Mouse (Mus musculus): ENCODE results near the gene Parpbp. TPM values are rescaled to one million over a fixed set of nuclear protein-coding genes. Genes with fewer than 3 reads are reported as not detected.
A peak's percentile ranks its signal among the peaks of the same experiment; 100 is the strongest.

Parpbp gene
- 0.06 and 0.16 TPM in 2 replicates for polyA plus RNA-seq (2012; rRNA removed)

DNA sequence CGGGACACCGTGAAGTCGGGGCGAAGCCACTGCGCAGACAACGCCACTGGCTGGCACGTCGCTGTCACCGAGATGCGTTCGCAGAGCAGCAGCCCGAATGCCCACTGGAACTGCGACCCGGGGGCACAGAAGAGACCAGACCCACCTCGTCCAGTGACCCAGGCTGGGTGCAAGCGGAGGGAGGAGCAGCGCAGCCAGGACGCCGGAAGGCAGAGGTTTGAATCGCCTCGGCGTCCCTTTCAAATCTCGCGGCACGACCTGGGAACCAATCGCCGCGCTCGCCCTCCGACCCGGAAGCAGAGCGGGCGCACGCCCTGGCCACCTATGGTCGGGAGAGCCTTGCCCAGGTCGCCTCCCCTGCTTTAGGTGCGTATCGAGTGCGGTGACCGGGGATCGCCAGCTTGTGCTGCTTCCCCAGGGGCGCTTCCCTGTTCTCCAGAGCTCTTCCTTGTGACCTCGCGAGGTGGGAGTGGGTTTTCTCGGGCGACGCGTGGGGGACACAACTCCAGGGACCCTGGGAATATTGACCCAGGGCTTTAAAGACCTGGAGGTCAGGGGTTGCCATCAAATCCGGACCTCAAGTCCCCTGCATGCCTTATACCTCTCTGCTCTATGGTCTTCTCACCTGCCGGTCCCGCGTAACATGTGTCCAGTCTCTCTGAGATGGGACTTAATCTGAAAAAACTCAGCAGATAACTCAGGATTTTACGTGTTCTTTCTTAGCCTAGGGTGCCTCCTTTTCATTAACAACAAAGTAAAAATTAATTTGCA is at the start of gene Parpbp, which contains the start of gene Nup37:
Gene Parpbp (minus strand): TSS at position 235 of the 771 bp plus-strand sequence.
Gene Nup37 (plus strand): TSS at position 286 of the 771 bp plus-strand sequence.
- peak within 1 kb of the TSS; percentile 57 for H3K4me3 ChIP-seq (ENCODE audit: insufficient read depth, low read depth, low read length)
- TF ChIP-seq CTCF (conservative IDR thresholded peaks at IDR 0.05; ENCODE audit: insufficient read depth, insufficient read length, low read depth, low read length) (no peak), POLR2A (IDR thresholded peaks at IDR 0.05; ENCODE audit: low read depth, low read length) (no peak)
- H3K4me1 ChIP-seq (ENCODE audit: control insufficient read depth, insufficient read depth, low read length), result no peaks in the 10 kb centered on the region
- no peaks in the 10 kb centered on the region for H3K36me3 ChIP-seq (ENCODE audit: control insufficient read depth, insufficient read depth, low read length)
- under 1% methylated on average over 53 of the region's 53 CpGs for WGBS
- H3K27me3 ChIP-seq (replicated peaks; ENCODE audit: control insufficient read depth, insufficient read depth, low read length), result no peaks in the 10 kb centered on the region
- DNase-seq, result peak; percentile 92
- H3K27ac ChIP-seq (ENCODE audit: insufficient read depth, low read depth, low read length), result no peak within 1 kb of the TSS; the same call in 1 of the 2 replicates

- no peak for TF ChIP-seq CTCF (conservative IDR thresholded peaks at IDR 0.05; ENCODE audit: insufficient read depth, insufficient read length, low read depth, low read length)
- no peak for TF ChIP-seq POLR2A (IDR thresholded peaks at IDR 0.05; ENCODE audit: low read depth, low read length)
- no peak overlapping the region for H3K27ac ChIP-seq (ENCODE audit: insufficient read depth, low read depth, low read length)
- no peak overlapping the region for H3K4me3 ChIP-seq (ENCODE audit: insufficient read depth, low read depth, low read length)
- H3K4me1 ChIP-seq (ENCODE audit: control insufficient read depth, insufficient read depth, low read length), result no peaks in the 10 kb centered on the region
- 81% methylated on average over 7 of the region's 7 CpGs for WGBS
- no peaks in the 10 kb centered on the region for H3K27me3 ChIP-seq (replicated peaks; ENCODE audit: control insufficient read depth, insufficient read depth, low read length)
- no peaks in the 10 kb centered on the region; the same call in 1 of the 2 replicates for H3K36me3 ChIP-seq (ENCODE audit: control insufficient read depth, insufficient read depth, low read length)
- DNase-seq, result no peak
These were observed 20.8 kb upstream of the Parpbp start for GRCm38 (mm10) chr10:88167438-88168077.

GRCm38 (mm10) chr10:88166158-88166557 is 19.4 kb upstream of the Parpbp start:
- whole genome bisulfite sequencing, result 97% methylated on average over 3 of the region's 3 CpGs
- DNase-seq, result no peak
- no peaks in the 10 kb centered on the region for H3K4me1 ChIP-seq (ENCODE audit: control insufficient read depth, insufficient read depth, low read length)

DNA sequence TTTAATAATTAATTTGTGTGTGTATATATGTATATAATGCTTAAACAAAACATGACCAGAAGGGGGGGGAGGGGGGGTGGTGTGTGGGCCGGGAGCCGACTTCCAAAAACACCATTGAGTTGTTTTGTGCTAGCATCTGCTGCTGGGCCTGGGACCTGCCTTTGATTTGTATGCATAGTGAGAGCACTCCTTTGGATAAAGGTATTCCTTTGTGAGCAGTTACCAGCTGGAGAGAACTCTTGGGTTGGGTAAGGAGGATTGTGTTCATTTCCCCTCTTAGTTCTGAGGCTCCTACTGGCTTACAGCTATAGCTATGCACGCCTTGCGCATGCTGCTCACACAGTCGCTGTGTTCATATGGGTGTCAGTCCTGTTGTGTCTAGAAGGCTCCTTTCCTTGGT is 15.9 kb upstream of the Parpbp start:
- WGBS, result 96% methylated on average over 5 of the region's 5 CpGs
- TF ChIP-seq CTCF (conservative IDR thresholded peaks at IDR 0.05; ENCODE audit: insufficient read depth, insufficient read length, low read depth, low read length) (no peak), POLR2A (IDR thresholded peaks at IDR 0.05; ENCODE audit: low read depth, low read length) (no peak)
- H3K27ac ChIP-seq (ENCODE audit: insufficient read depth, low read depth, low read length), result no peak overlapping the region
- no peaks in the 10 kb centered on the region; the same call in 1 of the 2 replicates for H3K36me3 ChIP-seq (ENCODE audit: control insufficient read depth, insufficient read depth, low read length)
- DNase-seq, result no peak
- H3K4me1 ChIP-seq (ENCODE audit: control insufficient read depth, insufficient read depth, low read length), result no peaks in the 10 kb centered on the region
- no peak overlapping the region for H3K4me3 ChIP-seq (ENCODE audit: insufficient read depth, low read depth, low read length)
- H3K27me3 ChIP-seq (replicated peaks; ENCODE audit: control insufficient read depth, insufficient read depth, low read length), result no peaks in the 10 kb centered on the region

More at GRCm38 (mm10) chr10:88166158-88166557, 19.4 kb upstream of the Parpbp start:
- TF ChIP-seq CTCF (conservative IDR thresholded peaks at IDR 0.05; ENCODE audit: insufficient read depth, insufficient read length, low read depth, low read length), result 0 out of 2 replicates have a peak, but pooled peaks have one; percentile 16
- TF ChIP-seq POLR2A (IDR thresholded peaks at IDR 0.05; ENCODE audit: low read depth, low read length), result no peak
- H3K4me3 ChIP-seq (ENCODE audit: insufficient read depth, low read depth, low read length), result no peak overlapping the region
- no peak overlapping the region for H3K27ac ChIP-seq (ENCODE audit: insufficient read depth, low read depth, low read length)
- H3K36me3 ChIP-seq (ENCODE audit: control insufficient read depth, insufficient read depth, low read length), result no peaks in the 10 kb centered on the region; the same call in 1 of the 2 replicates
- H3K27me3 ChIP-seq (replicated peaks; ENCODE audit: control insufficient read depth, insufficient read depth, low read length), result no peaks in the 10 kb centered on the region

GRCm38 (mm10) chr10:88162096-88162495 is 15.4 kb upstream of the Parpbp start:
- no peaks in the 10 kb centered on the region; the same call in 1 of the 2 replicates for H3K36me3 ChIP-seq (ENCODE audit: control insufficient read depth, insufficient read depth, low read length)
- TF ChIP-seq POLR2A (IDR thresholded peaks at IDR 0.05; ENCODE audit: low read depth, low read length) (no peak), CTCF (conservative IDR thresholded peaks at IDR 0.05; ENCODE audit: insufficient read depth, insufficient read length, low read depth, low read length) (no peak)
- no peak overlapping the region for H3K4me3 ChIP-seq (ENCODE audit: insufficient read depth, low read depth, low read length)
- H3K4me1 ChIP-seq (ENCODE audit: control insufficient read depth, insufficient read depth, low read length), result no peaks in the 10 kb centered on the region
- no peak overlapping the region for H3K27ac ChIP-seq (ENCODE audit: insufficient read depth, low read depth, low read length)
- DNase-seq, result no peak
- WGBS, result 94% methylated on average over 2 of the region's 2 CpGs
- no peaks in the 10 kb centered on the region for H3K27me3 ChIP-seq (replicated peaks; ENCODE audit: control insufficient read depth, insufficient read depth, low read length)

DNA sequence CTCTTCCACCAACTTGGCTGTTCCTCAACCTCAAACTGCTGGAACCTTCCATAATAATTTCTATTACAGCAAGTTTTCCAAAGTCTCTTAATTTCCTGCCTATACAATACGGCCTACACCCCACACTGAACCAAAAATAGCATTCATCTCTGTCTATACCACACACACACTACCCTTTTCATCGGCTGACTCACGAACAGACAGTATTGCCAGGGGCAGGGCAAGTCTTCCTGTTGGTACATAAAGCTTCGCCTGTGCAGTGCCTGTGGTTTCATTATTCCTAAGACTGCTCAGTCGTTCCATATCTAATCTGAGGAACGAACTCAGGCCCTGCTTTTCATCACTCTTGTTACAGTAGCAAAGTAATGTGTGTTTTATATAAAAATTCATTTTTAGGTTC is 4.9 kb upstream of the Parpbp start:
- Histone ChIP-seq H3K27ac (ENCODE audit: insufficient read depth, low read depth, low read length) (no peak overlapping the region), H3K27me3 (replicated peaks; ENCODE audit: control insufficient read depth, insufficient read depth, low read length) (no peaks in the 10 kb centered on the region), H3K4me3 (ENCODE audit: insufficient read depth, low read depth, low read length) (no peak overlapping the region), H3K36me3 (ENCODE audit: control insufficient read depth, insufficient read depth, low read length) (no peaks in the 10 kb centered on the region), H3K4me1 (ENCODE audit: control insufficient read depth, insufficient read depth, low read length) (no peaks in the 10 kb centered on the region)
- TF ChIP-seq CTCF (conservative IDR thresholded peaks at IDR 0.05; ENCODE audit: insufficient read depth, insufficient read length, low read depth, low read length) (no peak), POLR2A (IDR thresholded peaks at IDR 0.05; ENCODE audit: low read depth, low read length) (no peak)
- WGBS, result 92% methylated on average over 6 of the region's 6 CpGs
- DNase-seq, result no peak

DNA sequence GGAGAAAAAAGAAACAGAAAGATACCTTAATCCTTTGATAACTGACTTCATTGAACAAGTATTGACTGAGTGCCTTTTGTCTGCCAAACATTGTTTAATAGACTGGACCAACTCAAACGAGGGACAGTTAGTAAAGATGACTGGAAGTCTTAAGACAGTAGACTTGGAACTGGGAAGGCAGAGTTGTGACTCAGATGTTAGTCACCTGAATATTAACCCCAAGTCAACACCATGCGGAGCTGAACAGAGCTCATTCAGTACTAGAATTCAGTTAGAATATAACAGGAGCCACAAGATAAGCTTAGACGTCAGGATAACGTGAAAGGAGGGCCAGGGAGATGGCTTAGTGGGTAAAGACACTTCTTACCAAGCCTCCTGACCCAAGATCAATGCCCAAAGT is 3.6 kb upstream of the Parpbp start:
- Histone ChIP-seq H3K4me1 (ENCODE audit: control insufficient read depth, insufficient read depth, low read length) (no peaks in the 10 kb centered on the region), H3K27me3 (replicated peaks; ENCODE audit: control insufficient read depth, insufficient read depth, low read length) (no peaks in the 10 kb centered on the region), H3K27ac (ENCODE audit: insufficient read depth, low read depth, low read length) (no peak overlapping the region), H3K4me3 (ENCODE audit: insufficient read depth, low read depth, low read length) (no peak overlapping the region), H3K36me3 (ENCODE audit: control insufficient read depth, insufficient read depth, low read length) (no peaks in the 10 kb centered on the region)
- WGBS, result 92% methylated on average over 4 of the region's 4 CpGs
- no peak for DNase-seq
- TF ChIP-seq CTCF (conservative IDR thresholded peaks at IDR 0.05; ENCODE audit: insufficient read depth, insufficient read length, low read depth, low read length) (no peak), POLR2A (IDR thresholded peaks at IDR 0.05; ENCODE audit: low read depth, low read length) (no peak)

Measured in kidney, adult 2 months (tissue).